24 mouse cellular contexts compared by ENCODE assay signal in the genomic region with DNA sequence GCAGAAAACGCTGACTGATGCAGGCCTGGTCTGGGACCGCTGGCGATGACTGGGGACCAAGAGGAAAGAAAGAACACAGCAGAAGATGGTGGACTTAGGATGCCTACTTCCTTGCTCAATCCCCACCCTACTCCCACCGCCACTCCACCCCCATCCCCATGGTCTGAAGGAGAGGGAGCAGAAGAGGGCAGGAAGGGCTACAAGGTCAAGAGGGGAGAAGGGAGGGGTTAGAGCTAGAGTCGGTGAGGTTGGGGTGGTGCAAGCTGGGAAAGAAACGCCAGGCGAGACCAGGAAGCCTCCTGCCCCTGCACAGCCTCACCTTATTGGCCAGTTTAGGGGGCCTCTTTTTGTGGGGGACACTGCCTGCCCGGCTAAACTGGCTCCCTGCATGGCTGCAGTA.
"Had no signal": no experiment of that assay in that cellular context is flagged by ENCODE, and none has a peak within 500 bp of the region (broad histone marks: within the 10 kb centered on the region; RNA-seq: fewer than 3 reads in every experiment).

No protein-coding gene starts in this region.

- H3K27me3 ChIP-seq: embryonic facial prominence, embryonic 12.5 days; embryonic facial prominence, embryonic 13.5 days; embryonic facial prominence, embryonic 15.5 days; forebrain, embryonic 12.5 days; forebrain, embryonic 13.5 days; forebrain, embryonic 15.5 days had no signal

- DNase-seq: cerebellum, adult 9-11 months; cerebellum, postnatal 10 days; cerebellum, postnatal 14 days; cerebellum, postnatal 25 days; cerebellum, postnatal 36 days; embryo, embryonic 11 days; forebrain, postnatal 0 days; gastrocnemius, adult 2 months; gastrocnemius, postnatal 10 days; gastrocnemius, postnatal 14 days; gastrocnemius, postnatal 25 days; gastrocnemius, postnatal 36 days; heart, adult 11 months; heart, adult 18-20 months; heart, adult 2 months had no signal

- H3K9me3 ChIP-seq: embryonic facial prominence, embryonic 10.5 days; embryonic facial prominence, embryonic 12.5 days; embryonic facial prominence, embryonic 13.5 days; embryonic facial prominence, embryonic 15.5 days; forebrain, embryonic 10.5 days; forebrain, embryonic 12.5 days; forebrain, embryonic 13.5 days; forebrain, embryonic 15.5 days had no signal

- H3K27ac ChIP-seq: embryonic facial prominence, embryonic 10.5 days; embryonic facial prominence, embryonic 12.5 days; embryonic facial prominence, embryonic 13.5 days; embryonic facial prominence, embryonic 15.5 days; forebrain, embryonic 12.5 days; forebrain, embryonic 13.5 days; forebrain, embryonic 15.5 days; gastrocnemius, adult 2 months; heart, adult 2 months had no signal

- H3K36me3 ChIP-seq: forebrain, embryonic 15.5 days had no signal

- H3K4me1 ChIP-seq: embryonic facial prominence, embryonic 12.5 days; embryonic facial prominence, embryonic 13.5 days; embryonic facial prominence, embryonic 15.5 days; forebrain, embryonic 13.5 days; forebrain, embryonic 15.5 days had no signal

- H3K4me3 ChIP-seq: embryonic facial prominence, embryonic 10.5 days; embryonic facial prominence, embryonic 12.5 days; embryonic facial prominence, embryonic 13.5 days; embryonic facial prominence, embryonic 15.5 days; erythroblast, embryonic 14.5 days; forebrain, embryonic 10.5 days; forebrain, embryonic 12.5 days; forebrain, embryonic 13.5 days; forebrain, embryonic 15.5 days; gastrocnemius, adult 2 months; heart, adult 2 months had no signal
